Comparison of ENCODE assay signal across 8 mouse cellular contexts in genomic region chr16:30977186-30977585, GRCm38 (mm10).
DNase-seq lines count a peak whose midpoint lies in the region; ATAC-seq lines count a peak whose summit lies in the region.

No protein-coding gene starts in this region.

- DNase-seq in WW6 (ENCODE audit: low read depth, low spot score): peak; percentile 80
- peak; percentile 86 to 87 for DNase-seq in gastrocnemius, adult 8-10 months (ENCODE audit: low spot score in 2 of 2)
- DNase-seq in hindlimb bud, embryonic 11.5 days (ENCODE audit: extremely low spot score, low read depth, low spot score): peak; percentile 97
- peak; percentile 87 to 95 for DNase-seq in left cerebral cortex, adult 8-10 months (ENCODE audit: low spot score in 2 of 2)
- peak; percentile 95 for DNase-seq in right cerebral cortex, postnatal 10 days (ENCODE audit: low spot score in 2 of 2)
- DNase-seq in urinary bladder, postnatal 25 days (ENCODE audit: low spot score): peak; percentile 90

- peaks cover 100% of the 10 kb centered on the region for H3K4me1 ChIP-seq in megakaryocyte, embryonic 14.5 days

- ATAC-seq in common myeloid progenitor, adult 5-6 weeks (replicated peaks; ENCODE audit: low read depth, poor library complexity, severe bottlenecking): peak; percentile 88

- peak overlapping the region; percentile 57 for H3K4me3 ChIP-seq in megakaryocyte, embryonic 14.5 days (replicated peaks)

- no peaks in the 10 kb centered on the region for H3K36me3 ChIP-seq in megakaryocyte, embryonic 14.5 days (replicated peaks; ENCODE audit: low read length)

- H3K9me3 ChIP-seq in megakaryocyte, embryonic 14.5 days: no peaks in the 10 kb centered on the region

- H3K27me3 ChIP-seq in megakaryocyte, embryonic 14.5 days (replicated peaks): no peaks in the 10 kb centered on the region

Comparison
In these comparisons a context has a peak if more than half of its experiments do, and no peak if none do; other contexts are left out.
1. Peak in every context shown above with its lines: DNase-seq, ATAC-seq and H3K4me3 ChIP-seq.